Mouse (Mus musculus) midbrain, embryonic 15.5 days (tissue): ENCODE data around the gene Myadm. TPM values are rescaled to one million over a fixed set of nuclear protein-coding genes. Genes with fewer than 3 reads are reported as not detected.

Source experiments
- polyA plus RNA-seq: library from polyadenylated mRNA; unstranded; fragments of >200 nt; fragmentation: Nextera tagmentation; extraction: Ambion mirVana; gene quantifications from 2 replicates; pipeline ENCODE4 v1.2.1, GENCODE M21; 2015

The Myadm gene
- polyA plus RNA-seq, 1 experiment from 2014 or later, result 33.3 TPM

Other genes starting within 250 kb of the Myadm start
- not detected in 2 replicates for gene AU018091, start 119.9 kb upstream of the Myadm start, polyA plus RNA-seq
- 0.05 TPM in 2 replicates for gene Nlrp12, start 39.3 kb upstream of the Myadm start, polyA plus RNA-seq
- gene Prkcg, start 99 bp downstream of the Myadm start, polyA plus RNA-seq, result 2.3 and 2.4 TPM in 2 replicates
- 4.0 TPM in 2 replicates for gene Cacng7, start 43.9 kb downstream of the Myadm start, polyA plus RNA-seq
- 18.3 and 19.0 TPM in 2 replicates for gene Cacng8, start 101.6 kb downstream of the Myadm start, polyA plus RNA-seq
- not detected in 2 replicates for gene Cacng6, start 135.1 kb downstream of the Myadm start, polyA plus RNA-seq
- not detected in 2 replicates for gene Tarm1, start 213.5 kb downstream of the Myadm start, polyA plus RNA-seq